Mouse (Mus musculus): ENCODE data around the gene Gm45213. TPM values are rescaled to one million over a fixed set of nuclear protein-coding genes. Genes with fewer than 3 reads are reported as not detected.

The Gm45213 gene
- not detected in 2 replicates for polyA plus RNA-seq (2015; fragmentation: Nextera tagmentation; extraction: Ambion mirVana)

DNA sequence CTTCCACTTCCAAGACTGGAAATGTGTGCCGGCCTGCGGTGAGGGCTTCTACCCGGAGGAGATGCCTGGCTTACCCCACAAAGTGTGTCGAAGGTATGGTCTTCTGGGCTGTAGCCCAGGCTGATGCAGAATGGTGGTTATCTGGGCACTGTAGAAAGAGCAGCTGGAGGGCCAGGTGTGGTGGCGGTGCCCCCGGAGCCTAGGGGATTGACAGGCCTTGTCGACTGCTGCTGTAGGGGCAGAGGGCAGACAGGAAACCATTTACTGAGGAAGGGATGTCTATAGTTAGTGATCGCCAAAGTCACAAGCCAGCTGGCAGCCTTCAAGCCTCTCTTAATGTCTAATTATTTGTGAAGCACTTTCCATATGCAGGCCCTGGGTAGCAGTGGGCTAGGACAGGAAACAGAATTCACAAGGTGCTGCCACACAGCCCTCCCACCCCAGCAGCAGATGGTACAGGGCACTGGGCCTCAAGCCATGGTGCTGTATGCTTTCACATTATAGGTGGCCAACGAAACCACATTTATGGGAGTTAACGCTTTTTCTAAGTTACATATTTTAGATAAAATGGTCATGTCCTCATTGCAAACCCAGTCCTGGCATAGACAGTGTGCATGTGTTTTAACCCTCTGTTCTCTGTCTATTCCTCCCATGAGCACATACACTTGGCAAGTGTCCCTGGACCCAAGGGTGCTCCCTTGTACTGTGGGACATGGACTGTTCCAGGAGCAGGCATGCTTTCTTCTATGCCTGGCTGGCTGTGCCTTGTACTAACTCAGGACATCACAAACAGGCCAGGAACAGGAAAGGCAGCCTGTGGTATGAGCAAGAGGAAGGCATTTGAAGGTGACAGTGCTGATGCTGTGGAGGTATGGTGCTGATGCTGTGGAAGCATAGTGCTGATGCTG, at the start of gene Gm45213:
Gene Gm45213, plus strand, starts transcription at position 51 of the 908 bp plus-strand sequence.
- no peak within 1 kb of the TSS for H3K27ac ChIP-seq (ENCODE audit: low read length)
- H3K9ac ChIP-seq (ENCODE audit: low read length) = no peak within 1 kb of the TSS
- no peaks in the 10 kb centered on the region for H3K36me3 ChIP-seq (ENCODE audit: control insufficient read depth, insufficient read depth, low read length)
- no peak within 1 kb of the TSS for H3K4me3 ChIP-seq (replicated peaks; ENCODE audit: low read length)
- no peaks in the 10 kb centered on the region for H3K4me1 ChIP-seq (ENCODE audit: control insufficient read depth, insufficient read depth, low read length)
- no peaks in the 10 kb centered on the region for H3K27me3 ChIP-seq (ENCODE audit: control insufficient read depth, insufficient read depth, low read length)
- 61% methylated on average over 10 of the region's 10 CpGs for WGBS
- no peak for ATAC-seq (ENCODE audit: insufficient read depth, low FRiP score)
- no peak within 1 kb of the TSS for H3K4me2 ChIP-seq (ENCODE audit: low read depth, low read length)
- no peaks in the 10 kb centered on the region for H3K9me3 ChIP-seq (replicated peaks; ENCODE audit: control insufficient read depth, low read length)

GRCm38 (mm10) chr7:66001035-66001754, 42.2 kb upstream of the Gm45213 start:
- 0 out of 2 replicates have a peak overlapping the region, but pooled peaks have one; percentile 37 for H3K9ac ChIP-seq (ENCODE audit: low read length)
- no peak overlapping the region for H3K4me3 ChIP-seq (replicated peaks; ENCODE audit: low read length)
- WGBS = 80% methylated on average over 16 of the region's 16 CpGs
- H3K4me1 ChIP-seq (ENCODE audit: control insufficient read depth, insufficient read depth, low read length) = peaks cover 4% of the 10 kb centered on the region; the same call in 1 of the 2 replicates
- no peaks in the 10 kb centered on the region for H3K27me3 ChIP-seq (ENCODE audit: control insufficient read depth, insufficient read depth, low read length)
- ATAC-seq (ENCODE audit: insufficient read depth, low FRiP score) = no peak
- peaks cover 5% of the 10 kb centered on the region; the same call in 1 of the 2 replicates for H3K9me3 ChIP-seq (replicated peaks; ENCODE audit: control insufficient read depth, low read length)
- H3K36me3 ChIP-seq (ENCODE audit: control insufficient read depth, insufficient read depth, low read length) = no peaks in the 10 kb centered on the region
- H3K27ac ChIP-seq (ENCODE audit: low read length) = peak overlapping the region; percentile 91
- no peak overlapping the region for H3K4me2 ChIP-seq (ENCODE audit: low read depth, low read length)

- Histone ChIP-seq H3K4me1 (ENCODE audit: control insufficient read depth, insufficient read depth, low read length) (peaks cover 4% of the 10 kb centered on the region; the same call in 1 of the 2 replicates), H3K27me3 (ENCODE audit: control insufficient read depth, insufficient read depth, low read length) (no peaks in the 10 kb centered on the region), H3K36me3 (ENCODE audit: control insufficient read depth, insufficient read depth, low read length) (no peaks in the 10 kb centered on the region), H3K9ac (ENCODE audit: low read length) (no peak overlapping the region), H3K9me3 (replicated peaks; ENCODE audit: control insufficient read depth, low read length) (peaks cover 5% of the 10 kb centered on the region; the same call in 1 of the 2 replicates), H3K27ac (ENCODE audit: low read length) (peak overlapping the region; percentile 91), H3K4me3 (replicated peaks; ENCODE audit: low read length) (no peak overlapping the region), H3K4me2 (ENCODE audit: low read depth, low read length) (no peak overlapping the region)
- ATAC-seq (ENCODE audit: insufficient read depth, low FRiP score) = peak; percentile 82; the same call in 1 of the 2 replicates
- 47% methylated on average over 3 of the region's 3 CpGs for whole genome bisulfite sequencing
Measured at GRCm38 (mm10) chr7:66001797-66002196, 41.6 kb upstream of the Gm45213 start.

DNA sequence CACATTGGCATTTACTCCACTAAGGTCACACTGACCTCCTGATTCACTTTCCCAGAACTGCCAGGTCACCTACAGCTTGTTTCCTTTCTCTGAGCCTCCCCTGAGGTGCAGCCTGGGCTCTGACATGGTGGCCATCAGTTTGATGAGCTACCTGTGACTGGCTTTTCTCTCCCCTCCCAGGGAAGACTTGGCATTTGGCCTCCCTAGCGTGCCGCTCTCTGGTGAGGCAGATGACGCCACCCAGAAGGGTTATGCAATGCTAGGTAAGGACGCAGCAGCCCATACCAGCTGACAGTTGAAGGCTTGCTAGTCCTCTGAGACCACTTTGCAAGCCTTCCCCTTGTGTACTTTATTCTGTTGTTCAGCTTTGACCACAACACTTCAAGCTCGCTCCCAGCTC, 40.0 kb upstream of the Gm45213 start:
- H3K36me3 ChIP-seq (ENCODE audit: control insufficient read depth, insufficient read depth, low read length) = no peaks in the 10 kb centered on the region
- H3K4me2 ChIP-seq (ENCODE audit: low read depth, low read length) = no peak overlapping the region
- peaks cover 4% of the 10 kb centered on the region; the same call in 1 of the 2 replicates for H3K4me1 ChIP-seq (ENCODE audit: control insufficient read depth, insufficient read depth, low read length)
- H3K27ac ChIP-seq (ENCODE audit: low read length) = no peak overlapping the region
- no peak overlapping the region for H3K9ac ChIP-seq (ENCODE audit: low read length)
- ATAC-seq (ENCODE audit: insufficient read depth, low FRiP score) = no peak
- 88% methylated on average over 5 of the region's 5 CpGs for WGBS
- no peak overlapping the region for H3K4me3 ChIP-seq (replicated peaks; ENCODE audit: low read length)
- peaks cover 5% of the 10 kb centered on the region; the same call in 1 of the 2 replicates for H3K9me3 ChIP-seq (replicated peaks; ENCODE audit: control insufficient read depth, low read length)
- H3K27me3 ChIP-seq (ENCODE audit: control insufficient read depth, insufficient read depth, low read length) = no peaks in the 10 kb centered on the region

DNA sequence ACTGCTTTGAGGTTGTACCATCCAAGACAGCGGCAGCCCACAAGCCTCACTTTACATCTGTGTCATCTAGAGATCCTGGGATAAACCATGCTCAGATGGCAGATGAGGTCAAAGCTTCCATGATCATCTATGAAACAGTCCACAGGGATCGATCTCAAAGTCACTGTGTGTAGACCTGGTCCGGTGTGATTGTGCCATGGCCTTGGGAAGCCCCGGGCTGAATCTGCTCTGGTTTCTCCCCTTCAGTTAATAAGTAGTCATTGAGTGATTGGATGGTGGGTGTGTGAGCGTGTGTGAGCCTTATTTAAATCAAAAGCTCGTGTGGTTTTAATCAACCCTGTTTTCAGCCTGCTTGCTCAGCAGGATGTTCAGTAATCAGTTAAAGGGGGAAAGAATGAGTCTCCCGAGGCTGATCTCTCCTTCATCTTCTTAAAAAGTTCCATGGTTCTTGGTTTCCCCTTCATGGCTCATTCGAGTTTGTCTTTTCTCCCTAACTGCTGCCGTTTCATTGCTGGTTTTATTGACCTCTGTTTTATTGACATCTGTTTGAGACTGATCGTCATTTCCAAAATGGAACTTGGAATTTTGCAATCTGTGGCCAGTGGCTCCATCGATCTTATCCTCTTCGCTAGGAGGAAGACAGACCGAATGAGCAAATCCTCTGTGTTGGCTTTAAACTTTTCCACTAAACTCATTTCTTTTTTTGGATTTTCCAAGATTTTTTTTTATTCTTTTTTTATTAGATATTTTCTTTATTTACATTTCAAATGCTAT, 39.4 kb upstream of the Gm45213 start:
- no peak overlapping the region for H3K27ac ChIP-seq (ENCODE audit: low read length)
- H3K36me3 ChIP-seq (ENCODE audit: control insufficient read depth, insufficient read depth, low read length) = no peaks in the 10 kb centered on the region
- no peaks in the 10 kb centered on the region for H3K27me3 ChIP-seq (ENCODE audit: control insufficient read depth, insufficient read depth, low read length)
- H3K4me2 ChIP-seq (ENCODE audit: low read depth, low read length) = no peak overlapping the region
- H3K4me1 ChIP-seq (ENCODE audit: control insufficient read depth, insufficient read depth, low read length) = peaks cover 4% of the 10 kb centered on the region; the same call in 1 of the 2 replicates
- H3K9me3 ChIP-seq (replicated peaks; ENCODE audit: control insufficient read depth, low read length) = peaks cover 5% of the 10 kb centered on the region; the same call in 1 of the 2 replicates
- WGBS = 77% methylated on average over 13 of the region's 13 CpGs
- H3K4me3 ChIP-seq (replicated peaks; ENCODE audit: low read length) = no peak overlapping the region
- ATAC-seq (ENCODE audit: insufficient read depth, low FRiP score) = no peak
- H3K9ac ChIP-seq (ENCODE audit: low read length) = no peak overlapping the region

DNA sequence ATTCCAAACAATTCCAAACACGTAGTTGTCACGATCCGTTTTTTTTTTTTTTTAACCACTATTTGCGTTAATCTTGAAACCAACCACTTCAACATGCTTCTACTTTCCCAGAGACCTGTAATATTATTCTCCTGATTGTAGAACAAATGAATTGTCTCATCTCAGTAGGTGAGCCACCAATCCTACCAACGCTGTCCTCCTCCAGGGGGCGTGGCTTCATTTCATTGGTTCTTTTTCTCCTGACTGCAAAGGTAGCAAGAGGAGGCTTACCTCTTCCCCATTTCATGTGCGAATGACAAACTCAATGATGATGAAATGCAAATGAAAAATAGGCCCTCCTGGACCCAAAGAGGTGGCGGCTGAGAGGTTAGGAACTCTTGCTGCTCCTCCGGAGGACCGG, 38.3 kb upstream of the Gm45213 start:
- WGBS = 89% methylated on average over 10 of the region's 10 CpGs
- no peak overlapping the region for H3K27ac ChIP-seq (ENCODE audit: low read length)
- H3K4me2 ChIP-seq (ENCODE audit: low read depth, low read length) = no peak overlapping the region
- no peaks in the 10 kb centered on the region for H3K27me3 ChIP-seq (ENCODE audit: control insufficient read depth, insufficient read depth, low read length)
- H3K4me1 ChIP-seq (ENCODE audit: control insufficient read depth, insufficient read depth, low read length) = peaks cover 4% of the 10 kb centered on the region; the same call in 1 of the 2 replicates
- no peaks in the 10 kb centered on the region for H3K9me3 ChIP-seq (replicated peaks; ENCODE audit: control insufficient read depth, low read length)
- H3K9ac ChIP-seq (ENCODE audit: low read length) = no peak overlapping the region
- no peak for ATAC-seq (ENCODE audit: insufficient read depth, low FRiP score)
- no peak overlapping the region for H3K4me3 ChIP-seq (replicated peaks; ENCODE audit: low read length)
- no peaks in the 10 kb centered on the region for H3K36me3 ChIP-seq (ENCODE audit: control insufficient read depth, insufficient read depth, low read length)

- Histone ChIP-seq H3K4me1 (ENCODE audit: control insufficient read depth, insufficient read depth, low read length) (no peaks in the 10 kb centered on the region), H3K27ac (ENCODE audit: low read length) (no peak overlapping the region), H3K9ac (ENCODE audit: low read length) (no peak overlapping the region), H3K9me3 (replicated peaks; ENCODE audit: control insufficient read depth, low read length) (no peaks in the 10 kb centered on the region), H3K4me2 (ENCODE audit: low read depth, low read length) (0 out of 2 replicates have a peak overlapping the region, but pooled peaks have one; percentile 11), H3K4me3 (replicated peaks; ENCODE audit: low read length) (no peak overlapping the region), H3K36me3 (ENCODE audit: control insufficient read depth, insufficient read depth, low read length) (no peaks in the 10 kb centered on the region), H3K27me3 (ENCODE audit: control insufficient read depth, insufficient read depth, low read length) (no peaks in the 10 kb centered on the region)
- 73% methylated on average over 11 of the region's 11 CpGs for WGBS
- ATAC-seq (ENCODE audit: insufficient read depth, low FRiP score) = no peak
Measured at GRCm38 (mm10) chr7:66008161-66008891, 35.1 kb upstream of the Gm45213 start.

DNA sequence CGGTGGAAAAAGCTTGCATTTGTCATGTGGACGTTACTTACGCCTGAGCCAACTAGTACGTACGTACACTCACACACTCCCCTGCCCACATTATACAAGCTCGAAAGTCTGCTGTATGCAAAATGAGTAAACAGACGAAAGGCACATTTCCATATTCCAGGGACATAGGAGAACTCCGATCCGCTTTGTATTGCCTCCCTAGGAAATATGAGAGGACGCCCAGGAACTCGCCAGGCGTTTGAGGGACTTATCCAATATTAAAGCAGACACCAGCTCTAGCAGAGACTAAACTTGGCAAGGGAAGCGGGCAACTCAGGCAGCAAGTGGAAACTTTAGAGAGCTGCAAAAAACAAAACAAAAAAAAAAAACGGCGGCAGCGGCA, 34.5 kb upstream of the Gm45213 start:
- Histone ChIP-seq H3K4me3 (replicated peaks; ENCODE audit: low read length) (no peak overlapping the region), H3K9ac (ENCODE audit: low read length) (no peak overlapping the region), H3K4me2 (ENCODE audit: low read depth, low read length) (0 out of 2 replicates have a peak overlapping the region, but pooled peaks have one; percentile 11), H3K27ac (ENCODE audit: low read length) (no peak overlapping the region), H3K36me3 (ENCODE audit: control insufficient read depth, insufficient read depth, low read length) (no peaks in the 10 kb centered on the region), H3K4me1 (ENCODE audit: control insufficient read depth, insufficient read depth, low read length) (no peaks in the 10 kb centered on the region), H3K27me3 (ENCODE audit: control insufficient read depth, insufficient read depth, low read length) (no peaks in the 10 kb centered on the region), H3K9me3 (replicated peaks; ENCODE audit: control insufficient read depth, low read length) (no peaks in the 10 kb centered on the region)
- 65% methylated on average over 16 of the region's 16 CpGs for WGBS
- ATAC-seq (ENCODE audit: insufficient read depth, low FRiP score) = no peak
